Mouse (Mus musculus) liver, postnatal 0 days (tissue): ENCODE results near the gene Gh.

Source experiments
- CTCF ChIP-seq: sonication (generic); IDR thresholded peaks from 2 replicates; pipeline ENCODE4 v1.5.1; 2016; ENCODE audit warnings: antibody characterized with exemption, low read depth
- EP300 ChIP-seq: IDR thresholded peaks from 2 replicates; pipeline ENCODE4 v1.6.1; 2016; ENCODE audit warnings: antibody characterized with exemption, low read depth, mild to moderate bottlenecking

DNA sequence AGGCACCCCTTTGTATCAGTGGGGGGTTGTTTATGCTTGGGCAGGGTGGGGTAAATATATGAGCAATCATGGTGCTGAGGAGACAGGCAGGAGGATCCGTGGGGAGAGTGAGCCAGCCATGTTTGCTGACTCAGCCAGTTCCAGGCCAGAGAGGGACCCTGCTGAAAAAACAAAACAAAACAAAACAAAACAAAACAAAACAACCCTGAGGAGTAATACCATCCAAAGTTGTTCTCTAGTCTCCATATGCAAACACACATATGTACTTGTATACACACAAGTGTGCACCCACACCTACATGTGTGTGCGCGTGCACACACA lies 4.4 kb upstream of the Gh start:
- no peak for TF ChIP-seq EP300
- no peak for TF ChIP-seq CTCF
